Mouse (Mus musculus) megakaryocyte, embryonic 14.5 days (primary cell): ENCODE measurements around the gene Slco2b1.

Experiments
- FLI1 ChIP-seq: IDR thresholded peaks from 2 replicates; pipeline ENCODE4 v1.6.1; 2012; ENCODE audit warnings: low read length, inconsistent platforms, mixed read lengths
- GATA1 ChIP-seq: IDR thresholded peaks from 3 replicates; pipeline ENCODE4 v1.6.1; 2012; ENCODE audit warnings: mixed read lengths, low read length, inconsistent platforms, borderline replicate concordance

DNA sequence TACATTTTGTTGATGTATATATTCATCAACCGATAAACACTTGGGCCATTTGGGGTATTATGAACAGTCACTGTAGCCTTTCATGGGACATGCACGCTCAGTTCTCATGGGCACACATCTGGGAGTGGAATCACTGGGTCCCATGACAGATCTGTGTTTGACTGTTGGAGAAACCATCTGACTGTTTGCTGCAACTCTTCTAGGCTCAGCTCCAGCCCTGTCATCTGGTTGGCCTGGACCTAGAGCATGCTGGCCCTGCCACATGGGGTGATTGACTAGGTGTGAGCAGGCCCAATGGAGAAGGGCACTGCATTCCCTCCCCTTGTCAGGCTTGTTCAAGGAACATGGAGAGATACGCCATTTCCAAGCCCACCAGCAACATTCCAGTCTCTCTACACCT, 17.2 kb downstream of the Slco2b1 start:
- TF ChIP-seq GATA1 (no peak), FLI1 (no peak)
